Mouse (Mus musculus): ENCODE measurements around the gene B4galnt2. TPM values are rescaled to one million over a fixed set of nuclear protein-coding genes. Genes with fewer than 3 reads are reported as not detected.

B4galnt2 gene
- polyA plus RNA-seq (2015; fragmentation: Nextera tagmentation; extraction: Ambion mirVana), result not detected in 2 replicates

DNA sequence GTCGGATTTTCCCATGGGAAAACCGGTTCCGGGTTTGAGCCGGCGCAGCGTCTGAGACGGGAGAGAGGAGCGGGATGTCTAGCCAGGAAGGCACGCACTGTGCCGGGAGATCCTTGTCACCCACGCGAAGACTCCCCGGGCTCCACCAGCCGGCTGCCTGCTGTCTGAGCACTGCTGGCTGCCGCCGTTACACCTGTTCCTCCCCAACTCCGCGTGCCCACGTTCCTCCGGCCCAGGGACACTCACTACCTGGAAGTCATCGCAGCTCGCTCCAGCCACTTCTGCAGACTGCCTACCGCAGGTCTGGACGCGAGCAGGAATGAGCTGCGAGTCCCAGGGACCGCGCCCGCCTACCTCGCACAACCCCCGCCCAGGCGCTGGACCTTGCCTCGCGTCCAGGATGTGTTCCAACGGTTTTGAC lies at the start of gene B4galnt2:
Gene B4galnt2, minus strand, starts transcription at position 321 of the 421 bp plus-strand sequence.

DNA sequence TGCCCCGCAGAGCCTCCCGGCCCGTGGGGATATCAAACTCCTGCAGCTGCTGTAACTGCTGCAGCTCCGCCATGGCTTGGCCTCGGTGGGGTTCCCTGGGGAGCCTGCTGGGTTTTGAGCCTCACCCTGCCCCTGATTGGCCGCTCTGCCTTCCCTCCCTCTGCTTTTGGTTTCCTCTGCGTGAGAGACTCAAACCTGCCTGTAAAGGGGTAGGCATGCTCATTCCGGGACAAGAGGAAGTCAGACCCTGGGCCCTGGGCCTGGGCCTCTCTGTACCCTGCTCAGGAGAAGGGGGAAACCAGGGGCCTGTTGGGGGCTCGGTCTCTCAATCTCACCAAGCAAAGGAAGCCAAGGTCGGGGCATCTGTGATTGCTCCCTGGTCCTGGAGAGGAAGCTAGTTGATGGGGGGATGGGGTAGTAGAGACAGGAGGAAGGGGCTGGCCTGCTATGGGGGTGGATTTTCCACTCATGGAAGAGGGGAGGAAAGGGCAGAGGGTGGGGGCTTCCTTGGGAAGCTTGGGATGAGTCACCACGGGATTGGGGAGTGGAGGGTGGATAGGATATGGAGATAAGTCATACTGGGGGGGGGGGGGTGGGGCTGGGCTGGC lies 72.5 kb downstream of the B4galnt2 start, which contains the start of gene Abi3:
Gene Abi3, minus strand, starts transcription at position 403 of the 608 bp plus-strand sequence.

DNA sequence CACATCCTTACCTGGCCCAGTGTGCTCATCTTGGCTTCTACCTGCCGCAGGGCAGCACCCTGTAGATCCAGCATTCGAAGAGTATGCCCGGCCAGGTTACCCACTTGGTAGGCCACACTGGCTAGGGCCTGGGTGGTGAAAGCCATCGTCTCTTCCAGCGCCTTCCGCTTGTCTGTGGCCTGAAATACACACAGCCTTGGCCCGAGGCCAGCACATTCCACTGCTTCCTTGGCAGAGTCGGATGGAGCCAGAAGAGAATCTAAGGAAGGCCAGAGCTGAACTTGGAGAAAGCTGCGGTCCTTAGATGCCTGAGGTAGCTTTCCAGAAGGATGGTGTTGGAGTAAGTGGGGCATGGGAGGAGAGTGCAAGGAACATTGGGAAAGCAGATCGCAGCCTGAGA lies 77.6 kb downstream of the B4galnt2 start, which contains the start of gene Gngt2:
Gene Gngt2, plus strand, starts transcription at position 158 of the 400 bp plus-strand sequence.

GRCm38 (mm10) chr11:95824071-95824876 lies 90.4 kb downstream of the B4galnt2 start, which contains the start of gene Phospho1:
Gene Phospho1, plus strand, starts transcription at chr11:95824499.

Small RNAs within 50 kb of the gene (microRNA-seq; reads per million reads assigned to microRNA genes)
- gene Mir3063, result not detected

Other genes with a start within 250 kb of the B4galnt2 start
- 196 and 199 TPM in 2 replicates for gene Phb, start 247.9 kb downstream of the B4galnt2 start, polyA plus RNA-seq (2015; fragmentation: Nextera tagmentation; extraction: Ambion mirVana)
- gene Zfp652, start 202.2 kb downstream of the B4galnt2 start, polyA plus RNA-seq (2015; fragmentation: Nextera tagmentation; extraction: Ambion mirVana), result 14.7 and 15.5 TPM in 2 replicates
- 0.49 and 0.82 TPM in 2 replicates for gene B130006D01Rik, start 191.3 kb downstream of the B4galnt2 start, polyA plus RNA-seq (2015; fragmentation: Nextera tagmentation; extraction: Ambion mirVana)
- 1.6 TPM in 1 of 2 replicates, not detected in the other for gene Phospho1, start 90.4 kb downstream of the B4galnt2 start, polyA plus RNA-seq (2015; fragmentation: Nextera tagmentation; extraction: Ambion mirVana)
- gene Gngt2, start 77.7 kb downstream of the B4galnt2 start, polyA plus RNA-seq (2015; fragmentation: Nextera tagmentation; extraction: Ambion mirVana), result 3.6 and 4.7 TPM in 2 replicates
- gene Abi3, start 72.4 kb downstream of the B4galnt2 start, polyA plus RNA-seq (2015; fragmentation: Nextera tagmentation; extraction: Ambion mirVana), result 2.3 and 2.6 TPM in 2 replicates
- gene Igf2bp1, start 91.0 kb upstream of the B4galnt2 start, polyA plus RNA-seq (2015; fragmentation: Nextera tagmentation; extraction: Ambion mirVana), result 0.89 and 1.1 TPM in 2 replicates
- not detected in 2 replicates for gene Gip, start 109.7 kb upstream of the B4galnt2 start, polyA plus RNA-seq (2015; fragmentation: Nextera tagmentation; extraction: Ambion mirVana)
- 114 and 116 TPM in 2 replicates for gene Snf8, start 120.0 kb upstream of the B4galnt2 start, polyA plus RNA-seq (2015; fragmentation: Nextera tagmentation; extraction: Ambion mirVana)
- gene Ube2z, start 150.5 kb upstream of the B4galnt2 start, polyA plus RNA-seq (2015; fragmentation: Nextera tagmentation; extraction: Ambion mirVana), result 34.6 and 36.4 TPM in 2 replicates
- 1,486 and 1,590 TPM in 2 replicates for gene Atp5g1, start 160.8 kb upstream of the B4galnt2 start, polyA plus RNA-seq (2015; fragmentation: Nextera tagmentation; extraction: Ambion mirVana)
- 0.21 TPM in 1 of 2 replicates, not detected in the other for gene Calcoco2, start 197.1 kb upstream of the B4galnt2 start, polyA plus RNA-seq (2015; fragmentation: Nextera tagmentation; extraction: Ambion mirVana)
- gene Ttll6, start 218.9 kb upstream of the B4galnt2 start, polyA plus RNA-seq (2015; fragmentation: Nextera tagmentation; extraction: Ambion mirVana), result 0.25 and 0.42 TPM in 2 replicates